Mouse (Mus musculus): ENCODE results near the gene Cfap299. TPM values are rescaled to one million over a fixed set of nuclear protein-coding genes. Genes with fewer than 3 reads are reported as not detected.

Cfap299 gene
- polyA plus RNA-seq, 1 experiment from 2014 or later: 0.70 TPM

DNA sequence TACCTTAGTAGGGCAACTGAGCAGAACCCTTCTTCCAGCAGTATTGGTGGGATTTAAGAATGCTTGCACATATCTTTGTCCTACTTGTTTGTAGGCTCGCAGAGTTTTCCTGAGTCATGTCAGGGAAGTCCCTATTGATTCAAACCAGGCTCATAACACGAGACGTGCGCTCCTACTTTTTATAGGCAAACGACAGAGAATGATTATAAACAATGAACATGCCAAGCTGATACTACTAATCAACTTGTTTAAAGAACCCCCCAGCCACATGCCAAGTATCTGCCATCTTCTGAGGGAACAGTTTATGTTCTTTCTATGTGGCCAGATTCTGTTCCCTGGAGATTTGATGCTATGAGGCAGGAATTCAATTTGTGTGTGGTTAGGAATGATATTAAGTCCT is 251.7 kb downstream of the Cfap299 start:
- Histone ChIP-seq H3K9me3 (ENCODE audit: control insufficient read depth, low read length) (no peaks in the 10 kb centered on the region), H3K4me1 (replicated peaks; ENCODE audit: control insufficient read depth, insufficient read depth, low read length) (no peaks in the 10 kb centered on the region), H3K27ac (ENCODE audit: low read depth, low read length) (no peak overlapping the region), H3K4me2 (no peak overlapping the region), H3K36me3 (ENCODE audit: control insufficient read depth, insufficient read depth, low read length) (no peaks in the 10 kb centered on the region), H3K9ac (ENCODE audit: low read depth, low read length) (no peak overlapping the region), H3K4me3 (ENCODE audit: low read depth, low read length) (no peak overlapping the region), H3K27me3 (replicated peaks; ENCODE audit: control insufficient read depth, insufficient read depth, low read length) (no peaks in the 10 kb centered on the region)
- DNase-seq (ENCODE audit: low spot score) (no peak), ATAC-seq (replicated peaks; ENCODE audit: low FRiP score) (no peak)
- 61% methylated on average over 5 of the region's 5 CpGs for WGBS

DNA sequence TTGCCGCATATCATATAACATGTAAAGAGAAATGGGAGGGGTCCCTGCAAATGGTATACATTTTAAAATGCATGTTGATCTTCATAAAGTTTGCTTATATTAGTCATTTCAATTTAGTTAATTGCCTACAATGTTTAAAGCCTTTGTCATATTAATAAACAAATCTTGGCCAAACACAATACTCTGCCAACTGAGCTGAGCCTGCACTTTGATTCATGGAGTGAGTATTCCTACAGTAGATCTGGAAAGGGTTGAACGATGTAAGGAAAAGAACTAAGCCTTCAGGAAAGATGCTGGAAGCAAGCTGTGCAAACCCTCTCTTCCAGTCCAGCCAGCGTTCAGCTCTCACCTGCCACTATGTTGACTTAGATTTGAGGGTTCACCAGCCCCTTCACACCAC is 252.9 kb downstream of the Cfap299 start:
- Histone ChIP-seq H3K9ac (ENCODE audit: low read depth, low read length) (no peak overlapping the region), H3K27me3 (replicated peaks; ENCODE audit: control insufficient read depth, insufficient read depth, low read length) (no peaks in the 10 kb centered on the region), H3K4me2 (no peak overlapping the region), H3K27ac (ENCODE audit: low read depth, low read length) (no peak overlapping the region), H3K36me3 (ENCODE audit: control insufficient read depth, insufficient read depth, low read length) (no peaks in the 10 kb centered on the region), H3K9me3 (ENCODE audit: control insufficient read depth, low read length) (no peaks in the 10 kb centered on the region), H3K4me3 (ENCODE audit: low read depth, low read length) (no peak overlapping the region), H3K4me1 (replicated peaks; ENCODE audit: control insufficient read depth, insufficient read depth, low read length) (no peaks in the 10 kb centered on the region)
- ATAC-seq (replicated peaks; ENCODE audit: low FRiP score) (no peak), DNase-seq (ENCODE audit: low spot score) (no peak)
- WGBS: 80% methylated on average over 3 of the region's 3 CpGs

DNA sequence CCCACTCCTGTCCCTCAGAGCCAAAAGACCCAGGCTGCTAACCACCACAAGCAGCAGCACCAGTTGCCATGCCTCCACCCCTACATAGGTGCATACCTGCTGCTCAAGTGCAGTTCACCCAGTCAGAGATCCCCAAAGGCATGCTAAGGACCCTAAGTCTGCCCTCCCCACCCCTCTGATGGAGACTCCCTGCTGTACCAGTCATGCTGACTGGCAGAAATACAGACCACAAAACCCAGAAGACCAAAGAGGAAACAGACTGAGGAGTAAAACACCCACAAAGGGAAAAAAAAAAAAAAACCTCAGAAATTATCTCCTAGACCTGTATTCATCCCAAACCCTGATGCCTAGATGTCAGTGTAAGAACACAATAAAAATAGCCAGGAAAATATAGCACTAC is 256.8 kb downstream of the Cfap299 start:
- ATAC-seq (replicated peaks; ENCODE audit: low FRiP score): no peak
- H3K4me3 ChIP-seq (ENCODE audit: low read depth, low read length): no peak overlapping the region

DNA sequence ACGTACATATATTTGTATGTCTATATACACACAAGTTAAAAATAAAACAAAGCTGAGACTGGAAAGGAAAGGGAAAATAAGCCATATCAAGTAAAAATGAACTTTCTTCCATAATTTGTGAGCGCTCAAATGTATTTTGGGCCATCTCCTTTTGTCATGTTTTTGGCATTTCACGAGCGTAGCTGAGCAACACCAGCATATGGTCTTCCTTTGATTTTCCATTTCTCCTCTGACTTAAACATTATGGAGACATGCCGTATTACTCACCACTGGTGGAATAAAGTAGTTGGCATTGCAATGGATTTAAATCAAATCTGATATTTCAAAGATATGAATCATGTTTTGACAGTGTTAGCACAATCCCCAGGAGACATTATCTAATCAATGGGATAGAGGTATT is 284.4 kb downstream of the Cfap299 start:
- ATAC-seq (replicated peaks; ENCODE audit: low FRiP score) (no peak), DNase-seq (ENCODE audit: low spot score) (no peak)
- no peaks in the 10 kb centered on the region for H3K27me3 ChIP-seq (replicated peaks; ENCODE audit: control insufficient read depth, insufficient read depth, low read length)
- 86% methylated on average over 5 of the region's 5 CpGs for WGBS
- H3K9ac ChIP-seq (ENCODE audit: low read depth, low read length): no peak overlapping the region
- no peaks in the 10 kb centered on the region for H3K9me3 ChIP-seq (ENCODE audit: control insufficient read depth, low read length)
- H3K4me1 ChIP-seq (replicated peaks; ENCODE audit: control insufficient read depth, insufficient read depth, low read length): no peaks in the 10 kb centered on the region
- H3K4me2 ChIP-seq: no peak overlapping the region
- no peak overlapping the region for H3K4me3 ChIP-seq (ENCODE audit: low read depth, low read length)
- H3K36me3 ChIP-seq (ENCODE audit: control insufficient read depth, insufficient read depth, low read length): no peaks in the 10 kb centered on the region
- H3K27ac ChIP-seq (ENCODE audit: low read depth, low read length): no peak overlapping the region

More for the DNA sequence above, 256.8 kb downstream of the Cfap299 start:
- no peak overlapping the region for H3K4me2 ChIP-seq
- no peaks in the 10 kb centered on the region for H3K36me3 ChIP-seq (ENCODE audit: control insufficient read depth, insufficient read depth, low read length)
- H3K27me3 ChIP-seq (replicated peaks; ENCODE audit: control insufficient read depth, insufficient read depth, low read length): no peaks in the 10 kb centered on the region
- DNase-seq (ENCODE audit: low spot score): no peak
- no peaks in the 10 kb centered on the region for H3K9me3 ChIP-seq (ENCODE audit: control insufficient read depth, low read length)
- no peaks in the 10 kb centered on the region for H3K4me1 ChIP-seq (replicated peaks; ENCODE audit: control insufficient read depth, insufficient read depth, low read length)
- H3K27ac ChIP-seq (ENCODE audit: low read depth, low read length): no peak overlapping the region
- H3K9ac ChIP-seq (ENCODE audit: low read depth, low read length): no peak overlapping the region

DNA sequence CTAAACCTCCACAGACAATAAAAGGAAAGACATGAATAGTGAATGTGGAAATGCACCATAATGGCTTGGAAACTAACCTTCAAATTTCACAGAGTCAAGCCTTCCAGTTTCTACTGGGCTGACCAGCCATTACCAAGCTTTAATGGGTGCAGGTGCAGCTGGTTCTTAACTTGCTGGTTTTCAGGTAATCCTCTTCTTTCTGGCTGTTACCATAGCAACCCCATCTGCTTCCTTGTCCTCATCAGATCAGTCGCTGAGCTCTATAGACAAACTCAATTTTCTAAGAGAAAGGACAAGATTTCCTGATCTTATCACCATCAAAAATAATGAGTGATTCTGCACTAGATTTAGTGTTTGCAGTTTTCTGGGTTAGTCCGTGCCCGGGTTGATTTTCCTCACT is 287.8 kb downstream of the Cfap299 start:
- H3K36me3 ChIP-seq (ENCODE audit: control insufficient read depth, insufficient read depth, low read length): no peaks in the 10 kb centered on the region
- no peak overlapping the region for H3K4me2 ChIP-seq
- no peak for DNase-seq (ENCODE audit: low spot score)
- no peaks in the 10 kb centered on the region for H3K27me3 ChIP-seq (replicated peaks; ENCODE audit: control insufficient read depth, insufficient read depth, low read length)
- no peaks in the 10 kb centered on the region for H3K9me3 ChIP-seq (ENCODE audit: control insufficient read depth, low read length)
- no peak for ATAC-seq (replicated peaks; ENCODE audit: low FRiP score)
- H3K27ac ChIP-seq (ENCODE audit: low read depth, low read length): no peak overlapping the region
- no peaks in the 10 kb centered on the region for H3K4me1 ChIP-seq (replicated peaks; ENCODE audit: control insufficient read depth, insufficient read depth, low read length)
- H3K9ac ChIP-seq (ENCODE audit: low read depth, low read length): no peak overlapping the region
- no peak overlapping the region for H3K4me3 ChIP-seq (ENCODE audit: low read depth, low read length)
- 74% methylated on average over 3 of the region's 3 CpGs for WGBS

DNA sequence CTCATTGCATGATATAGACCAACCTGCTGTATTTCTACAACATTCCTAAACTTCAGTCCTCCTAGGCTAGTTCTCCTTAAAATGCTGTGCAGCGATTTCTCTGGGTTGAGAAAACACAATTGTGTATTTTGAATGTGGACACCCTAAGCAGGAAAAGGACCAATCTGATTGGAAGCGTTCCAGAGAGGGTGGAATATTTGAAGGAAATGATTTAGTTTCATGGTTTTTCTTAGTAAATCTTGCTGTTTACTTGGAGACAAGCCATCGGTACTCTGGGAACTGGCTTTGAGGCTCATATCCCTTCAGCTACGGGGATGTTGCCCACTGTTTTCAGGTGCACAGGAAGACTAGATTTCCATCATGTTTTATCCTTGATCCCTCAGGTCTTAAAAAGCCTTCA is 288.3 kb downstream of the Cfap299 start:
- 83% methylated on average over 4 of the region's 4 CpGs for WGBS
- no peaks in the 10 kb centered on the region for H3K27me3 ChIP-seq (replicated peaks; ENCODE audit: control insufficient read depth, insufficient read depth, low read length)
- H3K36me3 ChIP-seq (ENCODE audit: control insufficient read depth, insufficient read depth, low read length): no peaks in the 10 kb centered on the region
- no peak overlapping the region for H3K4me2 ChIP-seq
- ATAC-seq (replicated peaks; ENCODE audit: low FRiP score) (no peak), DNase-seq (ENCODE audit: low spot score) (no peak)
- H3K4me1 ChIP-seq (replicated peaks; ENCODE audit: control insufficient read depth, insufficient read depth, low read length): no peaks in the 10 kb centered on the region
- no peak overlapping the region for H3K4me3 ChIP-seq (ENCODE audit: low read depth, low read length)
- no peaks in the 10 kb centered on the region for H3K9me3 ChIP-seq (ENCODE audit: control insufficient read depth, low read length)
- H3K9ac ChIP-seq (ENCODE audit: low read depth, low read length): no peak overlapping the region
- no peak overlapping the region for H3K27ac ChIP-seq (ENCODE audit: low read depth, low read length)

DNA sequence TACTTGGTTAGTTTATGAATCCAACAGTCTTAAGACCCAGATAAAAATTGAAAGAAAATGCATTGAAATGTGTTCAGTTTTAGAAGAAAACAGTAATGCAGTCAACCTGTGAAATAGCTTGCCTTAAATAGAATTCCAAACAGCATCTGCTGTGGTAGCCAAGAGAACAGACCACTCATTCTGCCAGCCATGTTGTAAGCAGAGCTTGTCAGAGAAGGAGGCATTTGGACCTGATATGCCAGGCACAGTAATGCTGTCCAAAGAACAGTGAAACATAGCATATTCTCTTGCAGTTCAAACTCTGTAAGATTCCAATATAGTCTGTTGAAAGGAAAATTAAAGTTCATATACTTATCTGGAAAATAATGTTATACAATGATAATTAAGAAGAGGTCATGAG is 321.2 kb downstream of the Cfap299 start:
- H3K27me3 ChIP-seq (replicated peaks; ENCODE audit: control insufficient read depth, insufficient read depth, low read length): no peaks in the 10 kb centered on the region
- ATAC-seq (replicated peaks; ENCODE audit: low FRiP score) (no peak), DNase-seq (ENCODE audit: low spot score) (no peak)
- H3K9me3 ChIP-seq (ENCODE audit: control insufficient read depth, low read length): no peaks in the 10 kb centered on the region
- H3K4me2 ChIP-seq: no peak overlapping the region
- H3K4me3 ChIP-seq (ENCODE audit: low read depth, low read length): no peak overlapping the region
- no peak overlapping the region for H3K27ac ChIP-seq (ENCODE audit: low read depth, low read length)
- no peaks in the 10 kb centered on the region for H3K4me1 ChIP-seq (replicated peaks; ENCODE audit: control insufficient read depth, insufficient read depth, low read length)
- no peak overlapping the region for H3K9ac ChIP-seq (ENCODE audit: low read depth, low read length)
- H3K36me3 ChIP-seq (ENCODE audit: control insufficient read depth, insufficient read depth, low read length): no peaks in the 10 kb centered on the region

DNA sequence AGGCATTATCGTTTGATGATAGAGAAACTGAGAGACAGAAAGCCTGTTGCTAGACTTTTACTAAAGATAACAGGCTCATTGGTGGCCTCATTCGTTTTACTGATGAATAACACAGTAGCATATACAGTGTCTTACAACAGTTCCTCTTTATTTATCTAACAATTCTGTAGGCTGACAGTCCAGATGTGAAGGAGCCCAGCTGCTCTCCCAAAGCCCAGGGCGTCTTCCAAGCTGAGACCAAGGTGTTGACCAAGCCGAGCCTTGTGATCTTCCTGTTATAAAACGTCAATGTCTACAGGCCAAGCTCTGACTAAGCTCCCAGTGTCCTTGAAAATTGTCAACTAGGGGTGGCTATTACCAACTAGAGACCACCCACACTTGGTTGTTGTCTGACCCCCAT is 321.9 kb downstream of the Cfap299 start:
- Histone ChIP-seq H3K27ac (ENCODE audit: low read depth, low read length) (no peak overlapping the region), H3K4me1 (replicated peaks; ENCODE audit: control insufficient read depth, insufficient read depth, low read length) (no peaks in the 10 kb centered on the region), H3K27me3 (replicated peaks; ENCODE audit: control insufficient read depth, insufficient read depth, low read length) (no peaks in the 10 kb centered on the region), H3K9me3 (ENCODE audit: control insufficient read depth, low read length) (no peaks in the 10 kb centered on the region), H3K36me3 (ENCODE audit: control insufficient read depth, insufficient read depth, low read length) (no peaks in the 10 kb centered on the region), H3K9ac (ENCODE audit: low read depth, low read length) (no peak overlapping the region), H3K4me2 (no peak overlapping the region), H3K4me3 (ENCODE audit: low read depth, low read length) (no peak overlapping the region)
- no peak for ATAC-seq (replicated peaks; ENCODE audit: low FRiP score)
- 68% methylated on average over 5 of the region's 5 CpGs for WGBS
- DNase-seq (ENCODE audit: low spot score): no peak

DNA sequence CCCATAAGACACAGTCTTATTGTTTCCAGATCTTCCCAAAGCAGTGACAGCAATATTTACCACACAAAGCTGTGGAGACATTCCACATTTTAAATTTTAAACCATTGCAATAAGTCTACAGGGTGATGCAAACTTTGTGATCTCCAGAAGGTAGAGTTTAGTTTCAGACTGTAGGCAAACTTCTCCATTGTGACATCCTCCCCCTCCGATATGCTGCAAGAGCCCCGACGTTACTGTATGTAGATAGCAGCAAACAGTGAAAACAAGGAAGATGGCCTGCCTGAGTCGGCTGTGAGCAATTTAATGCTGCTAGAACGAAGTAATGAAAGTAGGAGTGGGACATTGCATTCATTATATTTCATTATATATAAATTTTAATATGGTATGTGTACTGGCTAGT is 359.1 kb downstream of the Cfap299 start:
- Histone ChIP-seq H3K36me3 (ENCODE audit: control insufficient read depth, insufficient read depth, low read length) (no peaks in the 10 kb centered on the region), H3K4me3 (ENCODE audit: low read depth, low read length) (no peak overlapping the region), H3K4me1 (replicated peaks; ENCODE audit: control insufficient read depth, insufficient read depth, low read length) (no peaks in the 10 kb centered on the region), H3K27ac (ENCODE audit: low read depth, low read length) (no peak overlapping the region), H3K9ac (ENCODE audit: low read depth, low read length) (no peak overlapping the region), H3K9me3 (ENCODE audit: control insufficient read depth, low read length) (no peaks in the 10 kb centered on the region; the same call in 1 of the 2 replicates), H3K27me3 (replicated peaks; ENCODE audit: control insufficient read depth, insufficient read depth, low read length) (no peaks in the 10 kb centered on the region), H3K4me2 (no peak overlapping the region)
- WGBS: 83% methylated on average over 5 of the region's 5 CpGs
- no peak for ATAC-seq (replicated peaks; ENCODE audit: low FRiP score)
- DNase-seq (ENCODE audit: low spot score): no peak
